Mouse (Mus musculus) hindbrain, embryonic 15.5 days (tissue): ENCODE data around the gene Tspan18. TPM values are rescaled to one million over a fixed set of nuclear protein-coding genes. Genes with fewer than 3 reads are reported as not detected.

ENCODE experiments used
- ATAC-seq: fragments of 200-750 bp; cut with Nextera tagmentation; 2 replicates; pipeline ENCODE4 v1.8.0; 2017; ENCODE audit warnings: low read depth, moderate number of reproducible peaks, moderate TSS enrichment; ENCODE audit not compliant: low FRiP score
- H3K27ac ChIP-seq: fragments of 300-500 bp; sonication (generic); replicated peaks from 2 replicates; pipeline ENCODE4 v1.5.1; 2015; ENCODE audit warnings: mild to moderate bottlenecking, inconsistent platforms
- H3K27me3 ChIP-seq: fragments of 300-500 bp; sonication (generic); 2 replicates; pipeline ENCODE4 v1.6.1; 2015; ENCODE audit warnings: control low read depth, inconsistent platforms
- H3K36me3 ChIP-seq: fragments of 300-500 bp; sonication (generic); 2 replicates; pipeline ENCODE4 v1.6.1; 2015; ENCODE audit warnings: control low read depth, inconsistent platforms
- H3K4me1 ChIP-seq: fragments of 300-500 bp; sonication (generic); replicated peaks from 2 replicates; pipeline ENCODE4 v1.6.1; 2015; ENCODE audit warnings: control low read depth, inconsistent platforms
- H3K4me2 ChIP-seq: fragments of 300-500 bp; sonication (generic); 2 replicates; pipeline ENCODE4 v1.6.1; 2015; ENCODE audit warnings: moderate library complexity, mild to moderate bottlenecking, inconsistent platforms
- H3K4me3 ChIP-seq: fragments of 300-500 bp; sonication (generic); 2 replicates; pipeline ENCODE4 v1.5.1; 2015; ENCODE audit warnings: mild to moderate bottlenecking, inconsistent platforms
- H3K9ac ChIP-seq: fragments of 300-500 bp; sonication (generic); 2 replicates; pipeline ENCODE4 v1.6.1; 2015; ENCODE audit warnings: inconsistent platforms
- H3K9me3 ChIP-seq: fragments of 300-500 bp; sonication (generic); 2 replicates; pipeline ENCODE4 v1.6.1; 2016; ENCODE audit warnings: control low read depth, inconsistent platforms
- WGBS: fragments of 180-500 bp; shearing (Covaris S2); methylation state at CpG from one replicate; pipeline ENCODE4 v1.1.7; 2015; 5-methylcytosine and 5-hydroxymethylcytosine counted together
- polyA plus RNA-seq: library from polyadenylated mRNA; unstranded; fragments of >200 nt; fragmentation: Nextera tagmentation; extraction: Ambion mirVana; gene quantifications from 2 replicates; pipeline ENCODE4 v1.2.1, GENCODE M21; 2015

The Tspan18 gene
- polyA plus RNA-seq, 1 experiment from 2014 or later: 23.5 TPM

GRCm38 (mm10) chr2:93244090-93244443, 90.2 kb downstream of the Tspan18 start:
- Histone ChIP-seq H3K9me3 (no peaks in the 10 kb centered on the region), H3K27ac (no peak overlapping the region), H3K4me3 (no peak overlapping the region), H3K9ac (no peak overlapping the region), H3K4me1 (peaks cover 39% of the 10 kb centered on the region), H3K36me3 (no peaks in the 10 kb centered on the region), H3K27me3 (no peaks in the 10 kb centered on the region), H3K4me2 (no peak overlapping the region)
- ATAC-seq: no peak
- 77% methylated on average over 8 of the region's 8 CpGs for WGBS

GRCm38 (mm10) chr2:93243439-93244089, 90.7 kb downstream of the Tspan18 start:
- Histone ChIP-seq H3K36me3 (no peaks in the 10 kb centered on the region), H3K27me3 (no peaks in the 10 kb centered on the region), H3K9me3 (no peaks in the 10 kb centered on the region), H3K9ac (no peak overlapping the region), H3K27ac (no peak overlapping the region), H3K4me2 (no peak overlapping the region), H3K4me1 (peaks cover 34% of the 10 kb centered on the region), H3K4me3 (no peak overlapping the region)
- WGBS: 75% methylated on average over 11 of the region's 11 CpGs
- ATAC-seq: no peak

- whole genome bisulfite sequencing: 68% methylated on average over 5 of the region's 5 CpGs
- Histone ChIP-seq H3K4me3 (no peak overlapping the region), H3K4me1 (peaks cover 25% of the 10 kb centered on the region; the same call in 1 of the 2 replicates), H3K36me3 (no peaks in the 10 kb centered on the region), H3K9ac (no peak overlapping the region), H3K9me3 (no peaks in the 10 kb centered on the region), H3K4me2 (no peak overlapping the region), H3K27me3 (no peaks in the 10 kb centered on the region), H3K27ac (no peak overlapping the region)
- ATAC-seq: no peak
These were observed 92.1 kb downstream of the Tspan18 start for GRCm38 (mm10) chr2:93242166-93242565.

- no peaks in the 10 kb centered on the region for H3K9me3 ChIP-seq
- H3K36me3 ChIP-seq: no peaks in the 10 kb centered on the region
- 79% methylated on average over 6 of the region's 6 CpGs for WGBS
- H3K4me1 ChIP-seq: peaks cover 8% of the 10 kb centered on the region; the same call in 1 of the 2 replicates
- no peak overlapping the region for H3K9ac ChIP-seq
- no peaks in the 10 kb centered on the region for H3K27me3 ChIP-seq
- H3K27ac ChIP-seq: no peak overlapping the region
- H3K4me3 ChIP-seq: no peak overlapping the region
- no peak for ATAC-seq
- H3K4me2 ChIP-seq: no peak overlapping the region
These were observed 95.4 kb downstream of the Tspan18 start for GRCm38 (mm10) chr2:93238864-93239263.

GRCm38 (mm10) chr2:93237055-93237454, 97.2 kb downstream of the Tspan18 start:
- no peak overlapping the region for H3K27ac ChIP-seq
- no peaks in the 10 kb centered on the region for H3K27me3 ChIP-seq
- H3K9ac ChIP-seq: no peak overlapping the region
- 60% methylated on average over 1 of the region's 1 CpGs for WGBS
- no peaks in the 10 kb centered on the region for H3K9me3 ChIP-seq
- H3K4me3 ChIP-seq: no peak overlapping the region
- no peak overlapping the region for H3K4me2 ChIP-seq
- no peaks in the 10 kb centered on the region for H3K36me3 ChIP-seq
- no peak for ATAC-seq
- H3K4me1 ChIP-seq: peaks cover 5% of the 10 kb centered on the region; the same call in 1 of the 2 replicates

GRCm38 (mm10) chr2:93232141-93232540, 102.2 kb downstream of the Tspan18 start:
- ATAC-seq: no peak
- Histone ChIP-seq H3K27ac (no peak overlapping the region), H3K4me2 (no peak overlapping the region), H3K9ac (no peak overlapping the region), H3K27me3 (no peaks in the 10 kb centered on the region), H3K4me1 (peaks cover 26% of the 10 kb centered on the region), H3K9me3 (no peaks in the 10 kb centered on the region), H3K4me3 (no peak overlapping the region), H3K36me3 (no peaks in the 10 kb centered on the region)
- 88% methylated on average over 1 of the region's 1 CpGs for WGBS

- Histone ChIP-seq H3K36me3 (no peaks in the 10 kb centered on the region), H3K9ac (no peak overlapping the region), H3K4me1 (peaks cover 37% of the 10 kb centered on the region), H3K9me3 (no peaks in the 10 kb centered on the region), H3K4me2 (no peak overlapping the region), H3K27me3 (no peaks in the 10 kb centered on the region), H3K4me3 (no peak overlapping the region), H3K27ac (peak overlapping the region; percentile 72)
- WGBS: 8% methylated on average over 5 of the region's 5 CpGs
- 0 out of 2 replicates have a peak, but pooled peaks have one; percentile 20 for ATAC-seq
These were observed 105.9 kb downstream of the Tspan18 start for GRCm38 (mm10) chr2:93228480-93228824.

- Histone ChIP-seq H3K9me3 (no peaks in the 10 kb centered on the region), H3K4me1 (peaks cover 37% of the 10 kb centered on the region), H3K4me2 (peak overlapping the region; percentile 31; the same call in 1 of the 2 replicates), H3K4me3 (no peak overlapping the region), H3K27ac (peak overlapping the region; percentile 72), H3K9ac (no peak overlapping the region), H3K36me3 (no peaks in the 10 kb centered on the region), H3K27me3 (no peaks in the 10 kb centered on the region)
- peak; percentile 84 for ATAC-seq
- 24% methylated on average over 9 of the region's 9 CpGs for WGBS
These were observed 106.4 kb downstream of the Tspan18 start for GRCm38 (mm10) chr2:93227713-93228479.

- 6% methylated on average over 20 of the region's 20 CpGs for WGBS
- peak; percentile 68 for ATAC-seq
- Histone ChIP-seq H3K4me2 (peak overlapping the region; percentile 31), H3K4me1 (peaks cover 34% of the 10 kb centered on the region), H3K27me3 (no peaks in the 10 kb centered on the region), H3K9ac (no peak overlapping the region), H3K27ac (peak overlapping the region; percentile 59), H3K36me3 (no peaks in the 10 kb centered on the region), H3K9me3 (no peaks in the 10 kb centered on the region), H3K4me3 (no peak overlapping the region)
These were observed 107.4 kb downstream of the Tspan18 start for GRCm38 (mm10) chr2:93226606-93227595.

GRCm38 (mm10) chr2:93223463-93223862, 110.8 kb downstream of the Tspan18 start:
- WGBS: 52% methylated on average over 6 of the region's 6 CpGs
- Histone ChIP-seq H3K9ac (no peak overlapping the region), H3K36me3 (no peaks in the 10 kb centered on the region), H3K9me3 (no peaks in the 10 kb centered on the region), H3K4me2 (no peak overlapping the region), H3K4me1 (peaks cover 33% of the 10 kb centered on the region), H3K4me3 (no peak overlapping the region), H3K27ac (no peak overlapping the region), H3K27me3 (no peaks in the 10 kb centered on the region)
- ATAC-seq: no peak

- no peaks in the 10 kb centered on the region for H3K9me3 ChIP-seq
- H3K4me1 ChIP-seq: peaks cover 32% of the 10 kb centered on the region
- ATAC-seq: no peak
- WGBS: 62% methylated on average over 5 of the region's 5 CpGs
- no peaks in the 10 kb centered on the region for H3K27me3 ChIP-seq
- H3K4me2 ChIP-seq: no peak overlapping the region
- no peak overlapping the region for H3K27ac ChIP-seq
- H3K36me3 ChIP-seq: no peaks in the 10 kb centered on the region
- no peak overlapping the region for H3K4me3 ChIP-seq
- H3K9ac ChIP-seq: no peak overlapping the region
These were observed 113.9 kb downstream of the Tspan18 start for GRCm38 (mm10) chr2:93220447-93220846.

- H3K27ac ChIP-seq: no peak overlapping the region
- ATAC-seq: no peak
- H3K9ac ChIP-seq: no peak overlapping the region
- no peaks in the 10 kb centered on the region for H3K9me3 ChIP-seq
- peaks cover 32% of the 10 kb centered on the region for H3K4me1 ChIP-seq
- WGBS: 94% methylated on average over 3 of the region's 3 CpGs
- no peak overlapping the region for H3K4me2 ChIP-seq
- H3K27me3 ChIP-seq: no peaks in the 10 kb centered on the region
- H3K4me3 ChIP-seq: no peak overlapping the region
- no peaks in the 10 kb centered on the region for H3K36me3 ChIP-seq
These were observed 114.7 kb downstream of the Tspan18 start for GRCm38 (mm10) chr2:93219576-93219975.
